Mouse (Mus musculus) thymus, adult 2 months (tissue): Measurements from ENCODE around the gene Actr2.

ENCODE experiments used
- CTCF ChIP-seq: fragments of 200-500 bp; IDR thresholded peaks from 2 replicates; pipeline ENCODE4 v1.5.1; 2012; ENCODE audit warnings: mild to moderate bottlenecking, control low read depth, low read length, moderate library complexity, borderline replicate concordance; ENCODE audit not compliant: control insufficient read depth, poor library complexity, insufficient read depth; ENCODE audit errors: extremely low read depth
- POLR2A ChIP-seq: fragments of 200-500 bp; IDR thresholded peaks from 2 replicates; pipeline ENCODE4 v1.6.1; 2012; ENCODE audit warnings: mild to moderate bottlenecking, low read length, control low read depth, moderate library complexity; ENCODE audit not compliant: control insufficient read depth, poor library complexity, insufficient read depth; ENCODE audit errors: extremely low read depth

- no peak for TF ChIP-seq CTCF
- TF ChIP-seq POLR2A: no peak
Observed at GRCm38 (mm10) chr11:20029014-20029413, 83.7 kb downstream of the Actr2 start.
